Mouse (Mus musculus) T-helper 2 cell (primary cell): ENCODE data around the gene Gpr68.

Experiments
- in situ Hi-C: fragments of 300-600 bp; cut with MboI, MseI; formaldehyde crosslinking; loops from one replicate; pipeline ENCODE4 v1.15.1; 2025; ENCODE audit warnings: high pct_unique_total_duplicates

The Gpr68 gene

GRCm38 (mm10) chr12:100924646-100925339 lies 16.8 kb upstream of the Gpr68 start:
- in situ Hi-C loops = no loop called here

GRCm38 (mm10) chr12:100910731-100911130 lies 2.7 kb upstream of the Gpr68 start:
- in situ Hi-C loops = loop anchor here (5.0 to 10.0 kb wide), 2 partner anchors 58 to 306 kb away; no protein-coding TSS in a partner anchor

GRCm38 (mm10) chr12:100909765-100910164 lies 1.8 kb upstream of the Gpr68 start:
- in situ Hi-C loops = loop anchor here (5.0 to 10.0 kb wide), 2 partner anchors 57 to 305 kb away; no protein-coding TSS in a partner anchor

GRCm38 (mm10) chr12:100908298-100909034 lies 468 bp upstream of the Gpr68 start:
- in situ Hi-C loops = no loop called here

GRCm38 (mm10) chr12:100906861-100907260 lies 1.1 kb downstream of the Gpr68 start:
- in situ Hi-C loops = no loop called here

GRCm38 (mm10) chr12:100903761-100904160 lies 4.2 kb downstream of the Gpr68 start:
- in situ Hi-C loops = no loop called here

GRCm38 (mm10) chr12:100901386-100901785 lies 6.6 kb downstream of the Gpr68 start:
- in situ Hi-C loops = no loop called here

GRCm38 (mm10) chr12:100900901-100901300 lies 7.1 kb downstream of the Gpr68 start:
- in situ Hi-C loops = no loop called here

GRCm38 (mm10) chr12:100899111-100899640 lies 8.8 kb downstream of the Gpr68 start:
- in situ Hi-C loops = loop anchor here (25.0 kb wide), 1 partner anchor 988 kb away; no protein-coding TSS in a partner anchor

- in situ Hi-C loops = loop anchor here (25.0 kb wide), 1 partner anchor 989 kb away; no protein-coding TSS in a partner anchor
Observed at GRCm38 (mm10) chr12:100897736-100898650, 10.0 kb downstream of the Gpr68 start.

- in situ Hi-C loops = loop anchor here (25.0 kb wide), 1 partner anchor 991 kb away; no protein-coding TSS in a partner anchor
Observed at GRCm38 (mm10) chr12:100896661-100897060, 11.3 kb downstream of the Gpr68 start.

GRCm38 (mm10) chr12:100895504-100895903 lies 12.5 kb downstream of the Gpr68 start:
- in situ Hi-C loops = loop anchor here (25.0 kb wide), 1 partner anchor 992 kb away; no protein-coding TSS in a partner anchor

GRCm38 (mm10) chr12:100890548-100890947 lies 17.4 kb downstream of the Gpr68 start:
- in situ Hi-C loops = loop anchor here (25.0 kb wide), 1 partner anchor 997 kb away; no protein-coding TSS in a partner anchor

GRCm38 (mm10) chr12:100887801-100888258 lies 20.2 kb downstream of the Gpr68 start:
- in situ Hi-C loops = loop anchor here (25.0 kb wide), 1 partner anchor 999 kb away; no protein-coding TSS in a partner anchor

GRCm38 (mm10) chr12:100886877-100887276 lies 21.1 kb downstream of the Gpr68 start:
- in situ Hi-C loops = loop anchor here (25.0 kb wide), 1 partner anchor 1000 kb away; no protein-coding TSS in a partner anchor

- in situ Hi-C loops = loop anchor here (25.0 kb wide), 1 partner anchor 1002 kb away; no protein-coding TSS in a partner anchor
Observed at GRCm38 (mm10) chr12:100885585-100885984, 22.4 kb downstream of the Gpr68 start.

GRCm38 (mm10) chr12:100883168-100883567 lies 24.8 kb downstream of the Gpr68 start:
- in situ Hi-C loops = loop anchor here (25.0 kb wide), 1 partner anchor 1004 kb away; no protein-coding TSS in a partner anchor

GRCm38 (mm10) chr12:100878556-100878955 lies 29.4 kb downstream of the Gpr68 start:
- in situ Hi-C loops = loop anchor here (25.0 kb wide), 1 partner anchor 1009 kb away; no protein-coding TSS in a partner anchor

- in situ Hi-C loops = loop anchor here (25.0 kb wide), 1 partner anchor 1009 kb away; no protein-coding TSS in a partner anchor
Observed at GRCm38 (mm10) chr12:100877936-100878335, 30.1 kb downstream of the Gpr68 start.

GRCm38 (mm10) chr12:100875960-100876359 lies 32.0 kb downstream of the Gpr68 start:
- in situ Hi-C loops = loop anchor here (25.0 kb wide), 1 partner anchor 1011 kb away; no protein-coding TSS in a partner anchor
